Mouse (Mus musculus) lung, postnatal 10 days (tissue): ENCODE results near the gene Dhx35.

ENCODE experiments used
- DNase-seq: peaks from one replicate; pipeline ENCODE4 v3.0.0; 2021

Gene Dhx35

GRCm38 (mm10) chr2:158898469-158899196 is 104.0 kb downstream of the Dhx35 start:
- DNase-seq: no peak
